Mouse (Mus musculus): ENCODE data around the gene E430018J23Rik.
"Not testable (repeated sequence)": the region's sequence is repeated elsewhere in the genome, so short reads cannot be mapped to it uniquely, and the experiment has no call there.

DNA sequence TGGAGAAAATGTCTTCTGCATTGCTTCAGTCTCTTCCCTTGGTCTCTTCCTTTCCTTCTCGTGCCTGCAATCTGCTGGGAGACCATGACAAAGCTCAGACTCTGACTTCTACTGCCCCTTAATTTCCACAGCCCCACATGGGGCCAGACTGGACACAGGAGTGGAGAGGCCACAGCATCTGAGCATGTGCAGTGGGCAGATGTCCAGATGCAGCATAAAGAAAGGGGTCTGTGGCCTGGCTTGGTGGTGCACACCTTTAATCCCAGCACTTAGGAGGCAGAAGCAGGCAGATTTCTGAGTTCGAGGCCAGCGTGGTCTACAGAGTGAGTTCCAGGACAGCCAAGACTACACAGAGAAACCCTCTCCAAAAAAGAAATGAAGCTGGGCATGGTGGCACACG is 7.9 kb downstream of the E430018J23Rik start:
- TF ChIP-seq POLR2A (IDR thresholded peaks at IDR 0.05; ENCODE audit: control insufficient read depth in 1 of 2, insufficient read depth in 1 of 2, low read depth in 1 of 2, low read length in 2 of 2, poor library complexity in 1 of 2); CHD2 (IDR thresholded peaks at IDR 0.05; ENCODE audit: low read length); CTCF (IDR thresholded peaks at IDR 0.05 in 2 of 3, conservative IDR thresholded peaks at IDR 0.05 in 1 of 3; ENCODE audit: control insufficient read depth in 1 of 3, insufficient read depth in 1 of 3, low read depth in 2 of 3, low read length in 3 of 3, poor library complexity in 1 of 3, severe bottlenecking in 1 of 3); USF1 (IDR thresholded peaks at IDR 0.05; ENCODE audit: low read depth, low read length); MEF2A (IDR thresholded peaks at IDR 0.05; ENCODE audit: extremely low read depth, insufficient replicate concordance, low read depth, low read length, poor library complexity, severe bottlenecking): not testable (repeated sequence)
